9 mouse cellular contexts compared by ENCODE assay signal in the genomic region with DNA sequence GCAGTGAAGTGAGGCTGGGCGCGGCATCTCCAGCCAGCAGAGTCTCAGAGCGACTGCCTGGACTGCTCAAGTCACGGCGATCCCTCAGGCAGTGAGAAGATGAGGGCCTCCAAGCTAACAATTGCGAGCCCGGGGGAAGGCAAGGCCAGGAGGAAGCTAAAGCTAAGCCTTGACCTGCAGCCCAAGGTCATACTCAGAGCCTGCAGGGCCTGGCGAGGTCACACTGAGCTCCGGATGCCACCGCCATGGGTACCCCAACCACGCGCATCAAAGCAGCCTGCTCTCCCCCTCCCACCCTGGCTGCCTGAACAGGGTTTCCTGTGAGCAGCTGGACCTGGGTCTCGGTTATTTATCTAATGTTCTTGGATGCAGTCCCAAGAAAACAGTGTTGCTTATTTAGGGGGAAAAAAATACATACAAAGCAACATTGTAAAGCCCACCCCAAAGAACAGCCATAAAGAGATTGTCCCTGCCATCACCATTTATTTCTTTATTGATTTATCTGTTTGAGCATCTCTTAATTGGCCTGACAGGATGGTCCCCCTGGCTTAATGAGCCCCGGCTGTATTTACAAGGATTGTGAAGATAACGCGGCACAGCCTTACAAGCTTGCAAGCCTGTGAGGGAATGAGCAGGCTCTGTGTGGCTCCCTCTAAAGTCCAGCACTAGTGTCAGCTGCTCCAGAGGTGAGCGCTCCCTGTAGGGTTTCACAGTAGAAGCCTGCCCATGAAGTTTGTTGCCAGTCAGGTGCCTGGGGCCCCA.
DNase-seq lines count a peak whose midpoint lies in the region; ATAC-seq and TF ChIP-seq lines count a peak whose summit lies in the region.
"Had no signal": no experiment of that assay in that cellular context is flagged by ENCODE, and none has a peak within 500 bp of the region (broad histone marks: within the 10 kb centered on the region; RNA-seq: fewer than 3 reads in every experiment).

No protein-coding gene starts in this region.

- H3K9ac ChIP-seq in kidney, postnatal 0 days (ENCODE audit: low read depth, low read length), result no peak overlapping the region
- no peak overlapping the region for H3K9ac ChIP-seq in embryonic facial prominence, embryonic 13.5 days
- H3K9ac ChIP-seq in intestine, embryonic 16.5 days (ENCODE audit: low read depth, low read length), result no peak overlapping the region; the same call in 1 of the 2 replicates
- H3K9ac ChIP-seq in liver, embryonic 11.5 days (ENCODE audit: low read depth, low read length), result no peak overlapping the region

- H3K4me2 ChIP-seq in kidney, postnatal 0 days (ENCODE audit: low read length), result peak overlapping the region; percentile 2; the same call in 1 of the 2 replicates
- peak overlapping the region; percentile 46 for H3K4me2 ChIP-seq in embryonic facial prominence, embryonic 13.5 days
- H3K4me2 ChIP-seq in intestine, embryonic 16.5 days (ENCODE audit: low read depth, low read length), result peak overlapping the region; percentile 4; the same call in 1 of the 2 replicates
- no peak overlapping the region for H3K4me2 ChIP-seq in liver, embryonic 11.5 days

- H3K9me3 ChIP-seq in kidney, postnatal 0 days (replicated peaks; ENCODE audit: low read length), result no peaks in the 10 kb centered on the region
- H3K9me3 ChIP-seq in embryonic facial prominence, embryonic 13.5 days, result no peaks in the 10 kb centered on the region
- H3K9me3 ChIP-seq in intestine, embryonic 16.5 days (ENCODE audit: control insufficient read depth, low read length), result no peaks in the 10 kb centered on the region
- H3K9me3 ChIP-seq in liver, embryonic 11.5 days (ENCODE audit: control insufficient read depth, low read length), result no peaks in the 10 kb centered on the region

- H3K27ac ChIP-seq in kidney, postnatal 0 days, result no peak overlapping the region
- H3K27ac ChIP-seq in embryonic facial prominence, embryonic 13.5 days, result peak overlapping the region; percentile 58
- H3K27ac ChIP-seq in intestine, embryonic 16.5 days (ENCODE audit: low read length), result peak overlapping the region; percentile 75
- no peak overlapping the region for H3K27ac ChIP-seq in liver, embryonic 11.5 days (ENCODE audit: low read depth, low read length)

- H3K4me1 ChIP-seq in kidney, postnatal 0 days (replicated peaks; ENCODE audit: insufficient read depth, low read length), result no peaks in the 10 kb centered on the region; the same call in 1 of the 2 replicates
- peaks cover 62% of the 10 kb centered on the region for H3K4me1 ChIP-seq in embryonic facial prominence, embryonic 13.5 days
- peaks cover 24% of the 10 kb centered on the region for H3K4me1 ChIP-seq in intestine, embryonic 16.5 days (ENCODE audit: control insufficient read depth, insufficient read depth, low read length)
- H3K4me1 ChIP-seq in liver, embryonic 11.5 days (replicated peaks; ENCODE audit: control insufficient read depth, insufficient read depth, low read length), result 0 out of 2 replicates have a peak, but pooled peaks cover 2% of the 10 kb centered on the region

- ATAC-seq in kidney, postnatal 0 days (replicated peaks; ENCODE audit: low FRiP score, low read depth), result peak; percentile 44; the same call in 1 of the 2 replicates
- ATAC-seq in embryonic facial prominence, embryonic 13.5 days (ENCODE audit: insufficient number of reproducible peaks, insufficient read depth, low FRiP score, low TSS enrichment, low read depth), result 0 out of 2 replicates have a peak, but pooled peaks have one; percentile 11
- ATAC-seq in intestine, embryonic 16.5 days, result peak; percentile 63
- ATAC-seq in liver, embryonic 11.5 days (replicated peaks; ENCODE audit: low FRiP score), result no peak
- ATAC-seq: Patski had no signal

- peak; percentile 79 for DNase-seq in kidney, postnatal 0 days (ENCODE audit: low spot score)
- no peak for DNase-seq in kidney, postnatal 25 days
- DNase-seq in retina, embryonic 14.5 days (ENCODE audit: low spot score), result peak; percentile 51
- no peak for DNase-seq in liver, embryonic 11.5 days (ENCODE audit: low spot score)
- no peak for DNase-seq in adrenal gland, postnatal 25 days
- DNase-seq: cerebellum, adult 8-10 months had no signal

- 16% methylated on average over 17 of the region's 17 CpGs for WGBS in kidney, postnatal 0 days
- WGBS in embryonic facial prominence, embryonic 13.5 days, result 20% methylated on average over 17 of the region's 17 CpGs
- WGBS in intestine, embryonic 16.5 days, result 20% methylated on average over 17 of the region's 17 CpGs
- WGBS in liver, embryonic 11.5 days, result 52% methylated on average over 17 of the region's 17 CpGs

- H3K4me3 ChIP-seq in kidney, postnatal 0 days (replicated peaks; ENCODE audit: low read depth, low read length), result no peak overlapping the region
- no peak overlapping the region for H3K4me3 ChIP-seq in embryonic facial prominence, embryonic 13.5 days
- H3K4me3 ChIP-seq in intestine, embryonic 16.5 days (ENCODE audit: low read length), result no peak overlapping the region
- H3K4me3 ChIP-seq in liver, embryonic 11.5 days (ENCODE audit: low read depth, low read length), result no peak overlapping the region

- TF ChIP-seq CTCF in kidney, postnatal 0 days (IDR thresholded peaks at IDR 0.05; ENCODE audit: low read depth), result no peak; the same call in 1 of the 2 replicates

- H3K27me3 ChIP-seq in kidney, postnatal 0 days (ENCODE audit: insufficient read depth, low read length), result no peaks in the 10 kb centered on the region
- peaks cover 4% of the 10 kb centered on the region; the same call in 1 of the 2 replicates for H3K27me3 ChIP-seq in embryonic facial prominence, embryonic 13.5 days
- H3K27me3 ChIP-seq in intestine, embryonic 16.5 days (replicated peaks; ENCODE audit: control insufficient read depth, insufficient read depth, low read length), result no peaks in the 10 kb centered on the region
- H3K27me3 ChIP-seq in liver, embryonic 11.5 days (replicated peaks; ENCODE audit: control insufficient read depth, insufficient read depth, low read length), result no peaks in the 10 kb centered on the region
- H3K27me3 ChIP-seq: Patski had no signal

- H3K36me3 ChIP-seq in kidney, postnatal 0 days (ENCODE audit: insufficient read depth, low read length), result no peaks in the 10 kb centered on the region
- H3K36me3 ChIP-seq in embryonic facial prominence, embryonic 13.5 days, result no peaks in the 10 kb centered on the region
- no peaks in the 10 kb centered on the region for H3K36me3 ChIP-seq in intestine, embryonic 16.5 days (ENCODE audit: control insufficient read depth, insufficient read depth, low read length)
- no peaks in the 10 kb centered on the region for H3K36me3 ChIP-seq in liver, embryonic 11.5 days (ENCODE audit: control insufficient read depth, insufficient read depth, low read length)

Comparison
In these comparisons a context has a peak if more than half of its experiments do, and no peak if none do; other contexts are left out.
1. DNase-seq: peak in kidney, postnatal 0 days (single experiment) and retina, embryonic 14.5 days (single experiment); none in kidney, postnatal 25 days (0 of 2), liver, embryonic 11.5 days (single experiment) and adrenal gland, postnatal 25 days (single experiment).
2. H3K27ac ChIP-seq: peak in embryonic facial prominence, embryonic 13.5 days (single experiment) and intestine, embryonic 16.5 days (single experiment); none in kidney, postnatal 0 days (single experiment) and liver, embryonic 11.5 days (single experiment).